Mouse (Mus musculus) naive thymus-derived CD4-positive, alpha-beta T cell, adult 2 months (primary cell): ENCODE measurements around the gene Mymk.

Source experiments
- DNase-seq: peaks from one replicate; pipeline ENCODE4 v3.0.0-alpha.2; 2011; ENCODE audit warnings: low read depth

The Mymk gene

GRCm38 (mm10) chr2:27071978-27072377 is at the start of gene Mymk:
TSS of gene Mymk (minus strand) at chr2:27072179.
- no peak for DNase-seq

DNA sequence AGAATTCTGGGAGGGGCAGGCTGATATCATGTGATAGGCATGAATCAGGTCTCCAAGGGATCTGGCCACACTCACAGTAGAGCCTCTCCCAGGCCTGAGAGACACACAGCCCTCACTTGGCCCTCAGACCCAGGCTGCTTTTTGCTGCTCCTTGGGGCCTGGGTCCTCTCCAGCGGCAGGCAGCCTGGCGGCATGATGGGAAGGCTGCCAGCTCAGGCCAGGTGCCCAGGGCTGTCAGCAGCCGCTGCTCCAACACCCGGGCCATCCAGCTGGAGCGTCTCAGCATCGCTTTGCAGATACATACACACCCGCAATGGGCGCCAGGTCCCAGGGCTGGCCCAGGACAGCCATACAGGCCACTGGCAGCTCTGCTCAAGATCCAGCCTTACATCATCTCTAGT is 48.3 kb upstream of the Mymk start:
- no peak for DNase-seq

- DNase-seq: no peak
These were observed 47.8 kb upstream of the Mymk start for GRCm38 (mm10) chr2:27119766-27120165.

DNA sequence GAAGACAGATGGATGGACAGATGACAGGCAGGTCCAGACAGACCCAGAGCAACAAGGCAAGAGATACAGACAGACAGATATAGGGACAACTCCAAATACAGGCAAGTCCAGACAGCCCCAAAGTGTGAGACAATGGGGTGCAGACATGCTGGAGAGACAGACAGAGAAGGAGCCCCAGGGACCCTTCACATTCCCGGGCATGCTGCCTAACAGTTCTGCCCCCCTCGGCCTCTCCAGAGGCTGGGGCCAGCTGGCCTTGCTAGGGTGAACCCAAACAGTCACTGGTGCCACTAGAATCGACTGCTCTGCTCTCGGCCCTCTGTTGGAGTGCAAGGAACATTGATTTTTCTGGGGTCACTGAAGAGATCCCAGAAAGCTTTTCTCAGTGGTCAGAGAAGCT is 46.5 kb upstream of the Mymk start:
- no peak for DNase-seq

DNA sequence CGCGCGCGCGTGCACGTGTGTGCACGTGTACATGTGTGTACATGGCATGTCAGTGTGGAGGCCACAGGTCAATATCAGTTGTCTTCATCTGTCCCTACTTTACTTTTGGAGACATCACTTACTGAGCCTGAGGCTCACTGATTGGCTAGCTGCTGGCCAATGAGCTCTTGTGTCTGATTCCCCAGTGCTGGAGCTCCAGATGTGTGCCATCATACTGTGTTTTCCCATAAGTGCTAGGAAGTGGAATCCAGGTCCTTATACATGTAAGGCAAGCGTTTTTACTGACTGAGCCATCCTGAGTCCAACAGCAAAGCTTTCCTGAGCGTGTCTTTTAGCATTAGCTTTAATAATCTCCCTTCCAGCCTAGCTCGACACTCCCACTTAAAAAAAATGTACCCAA is 42.2 kb upstream of the Mymk start:
- no peak for DNase-seq

DNA sequence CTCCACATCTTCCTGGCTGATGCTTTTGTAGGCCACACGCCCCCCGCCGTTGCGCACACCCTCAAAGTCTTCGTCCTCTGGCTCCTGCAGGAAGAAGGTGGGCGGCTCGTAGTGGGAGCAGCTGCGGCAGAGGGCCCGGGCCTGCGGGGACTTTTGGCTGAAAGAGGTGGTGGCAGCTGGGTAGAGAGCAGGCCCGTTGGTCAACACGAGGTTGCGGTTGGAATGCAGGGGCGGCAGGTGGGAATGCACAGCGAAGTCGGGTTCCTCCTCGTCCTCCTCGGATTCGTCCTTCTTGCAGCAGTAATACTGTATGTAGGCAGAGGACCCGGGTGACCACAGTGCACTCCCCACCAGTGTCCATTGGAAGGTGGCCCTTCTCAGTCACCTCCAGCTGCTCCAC is 40.6 kb upstream of the Mymk start:
- no peak for DNase-seq

- DNase-seq: no peak
These were observed 37.1 kb upstream of the Mymk start for GRCm38 (mm10) chr2:27109052-27109451.

DNA sequence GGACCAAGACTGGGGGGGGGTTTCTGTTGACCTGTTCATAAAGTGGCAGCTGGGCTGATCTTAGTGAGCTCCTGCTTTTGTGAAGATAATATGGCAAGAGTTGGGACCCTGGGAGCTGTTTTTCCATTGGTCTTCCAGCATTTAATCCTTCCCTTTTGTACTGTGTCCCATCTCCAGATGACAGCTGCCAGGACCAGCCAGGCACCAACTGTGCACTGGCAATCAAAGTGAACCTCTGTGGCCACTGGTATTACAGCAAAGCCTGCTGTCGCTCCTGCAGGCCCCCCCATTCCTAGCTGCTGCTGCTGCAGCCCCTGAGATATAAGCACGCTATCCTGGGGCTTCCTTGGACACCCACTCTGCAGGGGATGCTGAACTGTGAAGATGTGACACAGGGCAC is 36.2 kb upstream of the Mymk start:
- no peak for DNase-seq

DNA sequence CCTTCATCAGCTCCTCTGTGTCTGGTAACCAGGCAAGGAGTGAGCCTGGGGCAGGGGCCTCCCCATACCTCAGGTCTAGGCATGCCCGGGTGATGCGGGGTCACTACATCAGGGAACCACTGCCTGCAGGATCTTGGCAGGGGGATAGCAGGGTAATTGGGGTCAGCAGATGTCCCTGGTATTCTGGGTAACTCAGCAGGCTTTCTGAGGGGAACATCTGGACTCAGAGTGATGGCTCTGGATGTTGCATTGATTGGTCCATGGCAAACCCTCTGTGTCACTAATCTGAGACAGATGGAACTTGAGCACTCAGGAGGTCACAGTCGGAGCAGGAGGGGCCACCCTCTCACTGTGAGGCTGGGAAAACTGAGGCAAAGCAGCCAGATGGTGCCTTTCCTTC is 34.8 kb upstream of the Mymk start:
- no peak for DNase-seq

DNA sequence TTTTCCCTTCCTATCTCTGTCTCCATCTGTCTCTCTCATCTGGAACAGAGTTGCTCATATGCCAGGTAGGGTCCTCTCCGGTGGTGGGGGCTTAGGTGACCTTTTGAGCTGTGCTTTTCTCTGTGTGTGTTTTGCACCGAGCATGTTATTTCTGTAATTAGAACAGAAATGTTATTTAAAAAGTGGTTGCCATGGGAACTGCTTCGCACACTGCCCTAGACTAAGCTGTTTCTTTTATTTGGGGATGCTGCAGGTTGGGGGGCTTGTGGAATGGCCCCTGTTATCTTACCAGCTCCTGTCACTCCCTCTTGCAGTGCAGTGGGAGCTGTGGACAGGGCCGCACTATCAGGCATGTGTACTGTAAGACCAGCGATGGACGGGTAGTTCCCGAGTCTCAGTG is 31.6 kb upstream of the Mymk start:
- no peak for DNase-seq

GRCm38 (mm10) chr2:27097776-27098175 is 25.8 kb upstream of the Mymk start:
- DNase-seq: no peak

DNA sequence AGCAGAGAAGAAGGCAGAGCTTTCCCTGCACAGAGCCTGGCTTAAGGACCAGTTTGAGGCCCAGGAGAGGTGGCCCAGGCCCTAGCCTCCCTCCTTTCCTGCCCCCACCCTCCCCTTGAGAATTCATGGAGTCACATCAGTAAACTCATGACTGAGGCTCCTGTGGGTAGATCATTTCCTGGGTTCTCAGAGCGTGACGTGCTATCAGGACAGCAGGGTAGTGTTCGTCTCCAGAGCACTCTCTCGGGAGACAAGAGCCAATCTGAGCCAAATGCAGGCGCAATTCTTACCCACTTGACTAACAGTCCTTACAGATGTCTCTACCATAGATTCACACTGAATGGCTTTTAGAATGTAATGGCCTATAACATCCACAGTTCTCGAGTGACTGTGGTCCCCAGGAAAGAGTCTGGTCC is 25.3 kb upstream of the Mymk start:
- no peak for DNase-seq

- no peak for DNase-seq
These were observed 24.5 kb upstream of the Mymk start for GRCm38 (mm10) chr2:27096341-27096981.

- no peak for DNase-seq
These were observed 23.2 kb upstream of the Mymk start for GRCm38 (mm10) chr2:27095178-27095577.

GRCm38 (mm10) chr2:27089238-27089637 is 17.3 kb upstream of the Mymk start:
- no peak for DNase-seq

DNA sequence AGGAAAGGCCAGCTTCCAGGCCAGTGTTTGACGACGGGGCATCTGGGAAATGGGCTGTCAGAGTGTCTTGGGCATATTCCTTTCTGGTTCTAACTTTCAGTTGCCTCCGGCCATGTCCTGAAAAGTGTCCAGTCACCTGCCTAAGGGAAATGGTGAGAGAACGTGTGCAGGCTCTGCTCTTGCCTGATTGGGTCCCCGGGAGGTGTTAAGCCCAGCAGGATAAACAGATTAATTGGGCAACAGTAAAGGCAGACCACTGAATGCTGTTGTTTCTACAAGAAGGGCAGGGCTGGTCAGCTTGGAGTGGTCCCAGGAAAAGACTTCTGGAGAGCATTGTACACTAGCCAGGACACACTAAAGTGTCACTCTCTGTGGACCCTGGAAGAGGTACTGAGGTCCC is 16.7 kb upstream of the Mymk start:
- no peak for DNase-seq

- DNase-seq: no peak
These were observed 16.2 kb upstream of the Mymk start for GRCm38 (mm10) chr2:27088071-27088644.

- DNase-seq: no peak
These were observed 15.6 kb upstream of the Mymk start for GRCm38 (mm10) chr2:27087581-27087980.

DNA sequence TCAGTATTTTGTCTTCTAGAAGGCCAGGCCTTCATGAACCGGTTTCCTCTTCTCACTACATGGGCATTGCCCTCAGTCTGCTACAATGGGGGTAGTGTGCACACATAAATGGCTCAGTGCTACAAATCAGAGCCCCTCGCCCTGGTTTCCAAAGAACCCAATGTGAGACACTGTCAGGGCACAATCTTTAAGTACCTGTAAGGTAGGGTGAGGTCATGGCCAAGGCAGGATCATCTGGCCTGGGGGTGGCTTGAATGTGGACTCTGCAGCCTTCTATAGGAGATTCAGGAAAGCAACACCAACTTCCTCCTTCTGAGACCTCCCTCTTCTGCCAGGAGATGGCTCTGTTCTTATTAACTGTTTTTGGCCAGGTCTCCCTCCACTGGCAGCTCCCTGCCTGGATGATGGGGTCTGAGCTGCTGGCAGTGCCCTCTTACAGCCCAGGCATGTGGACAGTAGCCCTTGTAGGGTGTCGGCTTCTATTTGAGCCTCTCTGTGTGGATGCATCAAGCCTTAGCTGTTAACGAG is 14.6 kb upstream of the Mymk start:
- no peak for DNase-seq

- no peak for DNase-seq
These were observed 13.8 kb upstream of the Mymk start for GRCm38 (mm10) chr2:27085801-27086200.

DNA sequence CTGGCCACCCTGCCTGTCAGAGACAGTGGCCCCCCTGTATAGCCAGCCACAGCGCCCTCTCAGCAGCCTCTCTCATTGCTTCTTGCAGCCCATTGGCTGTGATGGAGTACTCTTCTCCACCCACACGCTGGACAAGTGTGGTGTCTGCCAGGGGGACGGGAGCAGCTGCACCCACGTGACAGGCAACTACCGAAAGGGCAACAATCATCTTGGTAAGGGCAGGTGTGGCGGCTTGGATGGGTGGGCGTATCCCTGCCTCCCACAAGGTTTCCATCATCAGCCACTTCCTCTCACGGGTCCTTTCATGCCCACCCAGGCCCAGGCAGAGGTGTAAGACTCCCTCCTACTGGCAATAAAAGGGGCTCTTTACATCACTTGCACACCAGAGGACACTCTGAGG is 13.0 kb upstream of the Mymk start:
- DNase-seq: no peak

DNA sequence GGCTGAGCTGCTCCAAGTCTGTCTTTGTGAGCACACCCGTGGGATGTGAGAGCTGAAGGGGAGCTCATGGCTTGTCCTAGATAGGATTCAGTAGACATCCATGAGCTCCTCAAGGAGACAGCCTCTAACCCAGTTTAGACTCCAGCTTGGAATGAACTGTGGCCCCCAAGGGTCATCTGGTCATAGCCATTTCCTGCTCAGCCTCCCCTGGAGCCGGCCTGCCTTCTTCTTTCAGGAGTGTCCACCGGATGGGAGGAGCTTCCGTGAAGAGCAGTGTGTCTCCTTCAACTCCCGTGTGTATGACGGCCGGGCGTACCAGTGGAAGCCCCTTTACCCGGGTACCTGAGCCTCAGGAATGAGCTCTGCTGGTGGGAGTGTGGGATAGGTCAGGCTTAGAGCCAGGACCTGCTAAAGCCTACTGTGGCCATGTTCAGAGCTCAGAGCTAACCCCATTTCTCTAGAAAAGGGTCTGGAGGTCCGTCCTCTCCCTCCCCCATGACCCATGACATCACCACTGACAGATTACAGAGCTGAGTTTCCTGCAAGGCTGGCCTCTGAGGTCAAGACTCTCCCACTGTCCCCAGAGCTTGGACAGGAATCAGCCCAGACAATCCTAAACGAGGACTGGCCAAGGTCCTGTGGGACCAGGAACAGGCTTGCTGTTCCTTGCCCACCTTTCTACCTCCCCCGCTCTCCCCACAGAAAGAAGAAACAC is 11.9 kb upstream of the Mymk start:
- DNase-seq: no peak

DNA sequence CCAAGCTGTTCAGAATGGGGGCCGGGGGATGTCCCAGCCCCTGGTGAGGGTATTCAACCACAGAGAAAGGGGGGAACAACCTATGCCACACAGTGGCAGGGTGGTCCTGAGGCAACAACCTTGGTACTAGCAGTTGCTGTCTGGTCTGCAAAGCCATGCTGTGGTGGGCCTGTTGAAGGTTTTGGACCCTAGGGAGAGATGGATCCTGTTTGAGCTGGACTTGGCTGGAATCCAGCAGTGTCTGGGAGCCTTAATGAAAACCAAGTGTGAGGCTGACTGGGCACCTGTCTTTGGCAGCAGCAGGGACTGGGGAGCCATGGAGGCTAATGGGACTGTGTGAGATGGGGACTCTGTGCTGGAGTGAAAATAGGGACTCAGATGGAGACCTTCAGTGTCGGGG is 7.7 kb upstream of the Mymk start:
- no peak for DNase-seq
